Mouse (Mus musculus): ENCODE results near the gene Gm28043.

The Gm28043 gene

GRCm38 (mm10) chr17:29679038-29679767 lies 64.5 kb downstream of the Gm28043 start:
- DNase-seq (ENCODE audit: low read depth, low spot score): no peak

- DNase-seq (ENCODE audit: low read depth, low spot score): no peak
Observed at GRCm38 (mm10) chr17:29680174-29680573, 65.5 kb downstream of the Gm28043 start.

GRCm38 (mm10) chr17:29680921-29681320 lies 66.2 kb downstream of the Gm28043 start:
- DNase-seq (ENCODE audit: low read depth, low spot score): no peak

- DNase-seq (ENCODE audit: low read depth, low spot score): no peak
Observed at GRCm38 (mm10) chr17:29681669-29682068, 67.0 kb downstream of the Gm28043 start.

- no peak for DNase-seq (ENCODE audit: low read depth, low spot score)
Observed at GRCm38 (mm10) chr17:29682261-29682660, 67.6 kb downstream of the Gm28043 start.

GRCm38 (mm10) chr17:29683127-29683526 lies 68.5 kb downstream of the Gm28043 start:
- no peak for DNase-seq (ENCODE audit: low read depth, low spot score)

GRCm38 (mm10) chr17:29684275-29684674 lies 69.6 kb downstream of the Gm28043 start:
- DNase-seq (ENCODE audit: low read depth, low spot score): no peak

GRCm38 (mm10) chr17:29686771-29687170 lies 72.1 kb downstream of the Gm28043 start:
- DNase-seq (ENCODE audit: low read depth, low spot score): no peak

- no peak for DNase-seq (ENCODE audit: low read depth, low spot score)
Observed at GRCm38 (mm10) chr17:29687373-29687772, 72.7 kb downstream of the Gm28043 start.

GRCm38 (mm10) chr17:29688610-29689009 lies 73.9 kb downstream of the Gm28043 start:
- no peak for DNase-seq (ENCODE audit: low read depth, low spot score)

- no peak for DNase-seq (ENCODE audit: low read depth, low spot score)
Observed at GRCm38 (mm10) chr17:29690257-29690656, 75.6 kb downstream of the Gm28043 start.

GRCm38 (mm10) chr17:29692827-29693226 lies 78.2 kb downstream of the Gm28043 start:
- no peak for DNase-seq (ENCODE audit: low read depth, low spot score)

- no peak for DNase-seq (ENCODE audit: low read depth, low spot score)
Observed at GRCm38 (mm10) chr17:29693571-29693970, 78.9 kb downstream of the Gm28043 start.

- no peak for DNase-seq (ENCODE audit: low read depth, low spot score)
Observed at GRCm38 (mm10) chr17:29694516-29694915, 79.8 kb downstream of the Gm28043 start.

- DNase-seq (ENCODE audit: low read depth, low spot score): no peak
Observed at GRCm38 (mm10) chr17:29696940-29697339, 82.3 kb downstream of the Gm28043 start.

GRCm38 (mm10) chr17:29698421-29698820 lies 83.7 kb downstream of the Gm28043 start:
- no peak for DNase-seq (ENCODE audit: low read depth, low spot score)

GRCm38 (mm10) chr17:29700573-29700972 lies 85.9 kb downstream of the Gm28043 start:
- no peak for DNase-seq (ENCODE audit: low read depth, low spot score)

- DNase-seq (ENCODE audit: low read depth, low spot score): no peak
Observed at GRCm38 (mm10) chr17:29702938-29703710, 88.4 kb downstream of the Gm28043 start.

- DNase-seq (ENCODE audit: low read depth, low spot score): no peak
Observed at GRCm38 (mm10) chr17:29704781-29705180, 90.1 kb downstream of the Gm28043 start.

GRCm38 (mm10) chr17:29705881-29706280 lies 91.2 kb downstream of the Gm28043 start:
- DNase-seq (ENCODE audit: low read depth, low spot score): no peak

- no peak for DNase-seq (ENCODE audit: low read depth, low spot score)
Observed at GRCm38 (mm10) chr17:29706981-29707545, 92.4 kb downstream of the Gm28043 start.

GRCm38 (mm10) chr17:29708783-29709182 lies 94.1 kb downstream of the Gm28043 start:
- DNase-seq (ENCODE audit: low read depth, low spot score): no peak

Data from retina, adult 2 months (tissue).